Mouse (Mus musculus) MEL (cell line): Measurements from ENCODE around the gene Clasrp.

Source experiments
- CHD2 ChIP-seq: IDR thresholded peaks from 2 replicates; pipeline ENCODE4 v1.6.1; 2011; ENCODE audit warnings: low read length, improper control_type of control experiment
- CTCF ChIP-seq, 3 experiments: IDR thresholded peaks in 2 of 3; conservative IDR thresholded peaks in 1 of 3; 2 replicates each; pipeline ENCODE4 v1.5.1; 2011 to 2012; ENCODE audit warnings: low read length in 3 of 3, low read depth in 2 of 3, mild to moderate bottlenecking in 2 of 3, improper control_type of control experiment in 1 of 3, inconsistent platforms in 1 of 3, mixed read lengths in 1 of 3, moderate library complexity in 1 of 3; ENCODE audit not compliant: control insufficient read depth in 1 of 3, insufficient read depth in 1 of 3, poor library complexity in 1 of 3, severe bottlenecking in 1 of 3
- ELF1 ChIP-seq: IDR thresholded peaks from 2 replicates; pipeline ENCODE4 v1.6.1; 2014; ENCODE audit warnings: low read depth, mild to moderate bottlenecking, inconsistent platforms, low read length, improper control_type of control experiment, moderate library complexity
- EP300 ChIP-seq, 2 experiments: IDR thresholded peaks; 2 replicates each; pipeline ENCODE4 v1.6.1; 2011; ENCODE audit warnings: improper control_type of control experiment in 2 of 2, low read length in 2 of 2, low read depth in 1 of 2, mild to moderate bottlenecking in 1 of 2
- ETS1 ChIP-seq: IDR thresholded peaks from 2 replicates; pipeline ENCODE4 v1.6.1; 2012; ENCODE audit warnings: low read depth, mild to moderate bottlenecking, inconsistent platforms, low read length, improper control_type of control experiment, moderate library complexity
- MAFK ChIP-seq: IDR thresholded peaks from 2 replicates; pipeline ENCODE4 v1.6.1; 2011; ENCODE audit warnings: low read depth, mild to moderate bottlenecking, low read length, improper control_type of control experiment, borderline replicate concordance
- MXI1 ChIP-seq: IDR thresholded peaks from 2 replicates; pipeline ENCODE4 v1.6.1; 2011; ENCODE audit warnings: mild to moderate bottlenecking, low read depth, low read length, improper control_type of control experiment
- POLR2A ChIP-seq, 2 experiments: IDR thresholded peaks; 2 replicates each; pipeline ENCODE4 v1.6.1; 2011 to 2012; ENCODE audit warnings: low read length in 2 of 2, mild to moderate bottlenecking in 2 of 2, control low read depth in 1 of 2, improper control_type of control experiment in 1 of 2, low read depth in 1 of 2, moderate library complexity in 1 of 2; ENCODE audit not compliant: control insufficient read depth in 1 of 2, insufficient read depth in 1 of 2, poor library complexity in 1 of 2
- POLR2AphosphoS2 ChIP-seq: IDR thresholded peaks from 2 replicates; pipeline ENCODE4 v1.6.1; 2011; ENCODE audit warnings: low read length, improper control_type of control experiment
- POLR2AphosphoS5 ChIP-seq: IDR thresholded peaks from 2 replicates; pipeline ENCODE4 v1.6.1; 2012; ENCODE audit warnings: low read depth, borderline replicate concordance, mild to moderate bottlenecking, inconsistent platforms, low read length, moderate library complexity, mixed read lengths
- RAD21 ChIP-seq: IDR thresholded peaks from 2 replicates; pipeline ENCODE4 v1.6.1; 2011; ENCODE audit warnings: mild to moderate bottlenecking, low read depth, low read length, improper control_type of control experiment
- TAL1 ChIP-seq: IDR thresholded peaks from 2 replicates; pipeline ENCODE4 v1.6.1; 2012; ENCODE audit warnings: mild to moderate bottlenecking, inconsistent platforms, low read length, moderate library complexity, mixed read lengths
- USF1 ChIP-seq: IDR thresholded peaks from 2 replicates; pipeline ENCODE4 v1.6.1; 2014; ENCODE audit warnings: low read depth, mild to moderate bottlenecking, inconsistent platforms, low read length, improper control_type of control experiment, moderate library complexity
- ZC3H11A ChIP-seq: IDR thresholded peaks from 2 replicates; pipeline ENCODE4 v1.6.1; 2012; ENCODE audit warnings: low read depth, mild to moderate bottlenecking, inconsistent platforms, low read length, improper control_type of control experiment

- TF ChIP-seq CHD2, result no peak
- TF ChIP-seq MXI1, result no peak
- no peak for TF ChIP-seq CTCF (IDR thresholded peaks at IDR 0.05 in 2 of 3, conservative IDR thresholded peaks at IDR 0.05 in 1 of 3; ENCODE audit: control insufficient read depth in 1 of 3, insufficient read depth in 1 of 3, low read depth in 2 of 3, low read length in 3 of 3, poor library complexity in 1 of 3, severe bottlenecking in 1 of 3)
- no peak for TF ChIP-seq POLR2A (IDR thresholded peaks at IDR 0.05; ENCODE audit: control insufficient read depth in 1 of 2, insufficient read depth in 1 of 2, low read depth in 1 of 2, low read length in 2 of 2, poor library complexity in 1 of 2)
- TF ChIP-seq ELF1, result no peak
- TF ChIP-seq EP300 (IDR thresholded peaks at IDR 0.05; ENCODE audit: low read depth in 1 of 2, low read length in 2 of 2), result no peak
- no peak for TF ChIP-seq USF1
- no peak for TF ChIP-seq POLR2AphosphoS2
- no peak for TF ChIP-seq ETS1
- no peak for TF ChIP-seq MAFK
- no peak for TF ChIP-seq POLR2AphosphoS5
- no peak for TF ChIP-seq RAD21
- no peak for TF ChIP-seq ZC3H11A
- no peak for TF ChIP-seq TAL1
These were observed 28.7 kb downstream of the Clasrp start for GRCm38 (mm10) chr7:19575559-19575958.
